Mouse (Mus musculus) neural tube, embryonic 13.5 days (tissue): ENCODE measurements around the gene Inip. TPM values are rescaled to one million over a fixed set of nuclear protein-coding genes. Genes with fewer than 3 reads are reported as not detected.

Experiments used
- ATAC-seq: fragments of 200-750 bp; cut with Nextera tagmentation; 2 replicates; pipeline ENCODE4 v1.8.0; 2017; ENCODE audit warnings: low read depth, mild to moderate bottlenecking, moderate TSS enrichment, moderate library complexity
- H3K27ac ChIP-seq: fragments of 300-500 bp; sonication (generic); replicated peaks from 2 replicates; pipeline ENCODE4 v1.5.1; 2015; ENCODE audit warnings: moderate library complexity, mild to moderate bottlenecking, inconsistent platforms
- H3K27me3 ChIP-seq: fragments of 300-500 bp; sonication (generic); 2 replicates; pipeline ENCODE4 v1.6.1; 2015; ENCODE audit warnings: mild to moderate bottlenecking, inconsistent platforms
- H3K36me3 ChIP-seq: fragments of 300-500 bp; sonication (generic); 2 replicates; pipeline ENCODE4 v1.6.1; 2015; ENCODE audit warnings: mild to moderate bottlenecking, inconsistent platforms
- H3K4me1 ChIP-seq: fragments of 300-500 bp; sonication (generic); replicated peaks from 2 replicates; pipeline ENCODE4 v1.6.1; 2015; ENCODE audit warnings: inconsistent platforms
- H3K4me2 ChIP-seq: fragments of 300-500 bp; sonication (generic); 2 replicates; pipeline ENCODE4 v1.6.1; 2015; ENCODE audit warnings: inconsistent platforms, mild to moderate bottlenecking, moderate library complexity
- H3K4me3 ChIP-seq: fragments of 300-500 bp; sonication (generic); 2 replicates; pipeline ENCODE4 v1.5.1; 2015; ENCODE audit warnings: mild to moderate bottlenecking, inconsistent platforms
- H3K9ac ChIP-seq: fragments of 300-500 bp; sonication (generic); 2 replicates; pipeline ENCODE4 v1.6.1; 2015; ENCODE audit warnings: moderate library complexity, mild to moderate bottlenecking, inconsistent platforms
- H3K9me3 ChIP-seq: fragments of 300-500 bp; sonication (generic); 2 replicates; pipeline ENCODE4 v1.6.1; 2016; ENCODE audit warnings: inconsistent platforms
- WGBS: fragments of 180-500 bp; shearing (Covaris S2); methylation state at CpG from one replicate; pipeline ENCODE4 v1.1.7; 2015; 5-methylcytosine and 5-hydroxymethylcytosine counted together
- polyA plus RNA-seq: library from polyadenylated mRNA; unstranded; fragments of >200 nt; fragmentation: Nextera tagmentation; extraction: Ambion mirVana; gene quantifications from 2 replicates; pipeline ENCODE4 v1.2.1, GENCODE M21; 2015

Gene Inip
- polyA plus RNA-seq = 60.3 and 67.3 TPM in 2 replicates

GRCm38 (mm10) chr4:59801489-59801888 is at the start of gene Inip:
TSS of gene Inip (minus strand) at chr4:59801589.
- Histone ChIP-seq H3K27ac (no peak within 1 kb of the TSS), H3K4me1 (peaks cover 7% of the 10 kb centered on the region), H3K9me3 (no peaks in the 10 kb centered on the region), H3K36me3 (no peaks in the 10 kb centered on the region), H3K9ac (no peak within 1 kb of the TSS), H3K27me3 (no peaks in the 10 kb centered on the region), H3K4me3 (no peak within 1 kb of the TSS), H3K4me2 (no peak within 1 kb of the TSS)
- no peak for ATAC-seq

- Histone ChIP-seq H3K9me3 (peaks cover 5% of the 10 kb centered on the region; the same call in 1 of the 2 replicates), H3K9ac (no peak overlapping the region), H3K4me1 (peaks cover 16% of the 10 kb centered on the region; the same call in 1 of the 2 replicates), H3K27ac (no peak overlapping the region), H3K27me3 (no peaks in the 10 kb centered on the region), H3K4me2 (no peak overlapping the region), H3K4me3 (no peak overlapping the region), H3K36me3 (peaks cover 12% of the 10 kb centered on the region; the same call in 1 of the 2 replicates)
- ATAC-seq = no peak
- 76% methylated on average over 2 of the region's 2 CpGs for WGBS
Measured at GRCm38 (mm10) chr4:59850181-59850580, 48.8 kb upstream of the Inip start.

- peaks cover 5% of the 10 kb centered on the region; the same call in 1 of the 2 replicates for H3K9me3 ChIP-seq
- H3K27me3 ChIP-seq = no peaks in the 10 kb centered on the region
- no peak for ATAC-seq
- H3K4me3 ChIP-seq = no peak overlapping the region
- peaks cover 12% of the 10 kb centered on the region; the same call in 1 of the 2 replicates for H3K36me3 ChIP-seq
- peaks cover 17% of the 10 kb centered on the region for H3K4me1 ChIP-seq
- no peak overlapping the region for H3K9ac ChIP-seq
- no peak overlapping the region for H3K27ac ChIP-seq
- H3K4me2 ChIP-seq = no peak overlapping the region
- WGBS = 87% methylated on average over 5 of the region's 5 CpGs
Measured at GRCm38 (mm10) chr4:59847447-59847846, 46.1 kb upstream of the Inip start.

DNA sequence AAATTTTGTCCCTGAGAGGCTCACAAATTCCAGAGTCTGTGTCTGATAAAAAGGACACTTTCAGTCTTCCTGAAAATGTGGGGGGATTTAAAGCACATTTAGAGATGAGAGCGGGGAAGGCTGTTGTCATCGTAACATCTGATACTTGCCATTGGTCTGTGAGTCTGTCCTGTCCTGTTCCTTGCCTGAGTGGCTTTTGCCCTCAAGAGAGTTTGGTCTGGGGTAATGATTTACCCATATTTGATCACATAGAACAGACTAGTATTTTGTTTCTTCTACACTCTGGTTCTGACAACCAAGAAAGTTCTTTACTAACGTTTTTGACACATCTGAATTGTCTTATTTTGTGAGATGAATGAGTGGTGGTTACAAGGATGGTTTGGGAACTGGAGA is 43.9 kb upstream of the Inip start:
- H3K27me3 ChIP-seq = no peaks in the 10 kb centered on the region
- H3K4me2 ChIP-seq = no peak overlapping the region
- no peak for ATAC-seq
- no peaks in the 10 kb centered on the region for H3K9me3 ChIP-seq
- H3K4me1 ChIP-seq = peaks cover 13% of the 10 kb centered on the region
- 89% methylated on average over 3 of the region's 3 CpGs for WGBS
- H3K36me3 ChIP-seq = peaks cover 12% of the 10 kb centered on the region; the same call in 1 of the 2 replicates
- H3K9ac ChIP-seq = no peak overlapping the region
- no peak overlapping the region for H3K4me3 ChIP-seq
- no peak overlapping the region for H3K27ac ChIP-seq

- no peaks in the 10 kb centered on the region for H3K27me3 ChIP-seq
- WGBS = 89% methylated on average over 15 of the region's 15 CpGs
- H3K36me3 ChIP-seq = peaks cover 12% of the 10 kb centered on the region; the same call in 1 of the 2 replicates
- no peak overlapping the region for H3K4me2 ChIP-seq
- no peak overlapping the region for H3K9ac ChIP-seq
- no peak overlapping the region for H3K27ac ChIP-seq
- H3K9me3 ChIP-seq = no peaks in the 10 kb centered on the region
- no peak for ATAC-seq
- H3K4me3 ChIP-seq = no peak overlapping the region
- peaks cover 9% of the 10 kb centered on the region for H3K4me1 ChIP-seq
Measured at GRCm38 (mm10) chr4:59844460-59845244, 43.3 kb upstream of the Inip start.

- Histone ChIP-seq H3K36me3 (0 out of 2 replicates have a peak, but pooled peaks cover 9% of the 10 kb centered on the region), H3K9me3 (no peaks in the 10 kb centered on the region), H3K4me3 (no peak overlapping the region), H3K4me1 (peaks cover 16% of the 10 kb centered on the region), H3K27me3 (no peaks in the 10 kb centered on the region), H3K9ac (no peak overlapping the region), H3K4me2 (no peak overlapping the region), H3K27ac (no peak overlapping the region)
- 82% methylated on average over 7 of the region's 7 CpGs for WGBS
- no peak for ATAC-seq
Measured at GRCm38 (mm10) chr4:59837659-59838058, 36.3 kb upstream of the Inip start.

DNA sequence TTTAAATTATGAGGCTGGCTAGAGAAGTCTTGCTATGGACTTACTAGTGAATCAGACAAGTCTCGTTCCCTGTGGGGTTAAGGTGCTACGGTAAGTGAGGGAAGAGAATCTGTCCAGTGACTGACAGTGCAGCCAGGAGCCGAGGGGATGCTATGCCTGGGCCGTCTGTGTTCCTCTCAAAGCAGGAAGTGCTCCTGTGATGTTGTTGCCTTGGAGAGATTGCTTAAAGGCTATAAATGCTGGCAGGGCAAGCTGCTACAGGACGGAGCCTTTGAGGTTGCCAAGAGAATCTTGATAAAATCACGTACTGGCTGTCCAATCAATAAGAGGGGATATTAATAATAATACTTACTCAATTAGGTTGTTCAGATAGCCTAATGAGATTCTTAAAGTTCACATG is 31.4 kb upstream of the Inip start:
- no peak overlapping the region for H3K4me2 ChIP-seq
- no peaks in the 10 kb centered on the region for H3K4me1 ChIP-seq
- 0 out of 2 replicates have a peak, but pooled peaks cover 9% of the 10 kb centered on the region for H3K36me3 ChIP-seq
- no peaks in the 10 kb centered on the region for H3K27me3 ChIP-seq
- WGBS = 72% methylated on average over 6 of the region's 6 CpGs
- H3K27ac ChIP-seq = no peak overlapping the region
- no peaks in the 10 kb centered on the region for H3K9me3 ChIP-seq
- no peak for ATAC-seq
- no peak overlapping the region for H3K9ac ChIP-seq
- no peak overlapping the region for H3K4me3 ChIP-seq

- no peak overlapping the region for H3K27ac ChIP-seq
- WGBS = 85% methylated on average over 5 of the region's 5 CpGs
Measured at GRCm38 (mm10) chr4:59831038-59831437, 29.6 kb upstream of the Inip start.

DNA sequence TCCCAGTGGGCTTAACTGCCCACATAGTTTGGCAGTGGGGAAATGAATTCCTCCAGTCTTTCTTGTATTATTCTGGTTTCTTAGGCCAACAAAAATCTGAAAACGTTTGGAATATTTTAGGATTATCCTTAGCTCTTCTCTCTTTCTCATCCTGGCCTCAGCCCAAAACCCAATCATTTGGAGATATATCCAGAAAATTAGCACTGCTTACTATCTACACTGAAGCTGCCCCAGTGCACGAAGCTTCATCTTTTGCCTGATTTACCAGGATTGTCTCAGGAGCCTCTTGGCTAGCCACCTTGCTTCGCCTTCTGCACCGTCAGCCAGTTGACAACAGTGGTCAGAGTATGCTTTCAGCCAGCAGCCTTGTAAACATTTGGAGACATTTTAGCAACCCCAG is 27.7 kb upstream of the Inip start:
- WGBS = 89% methylated on average over 4 of the region's 4 CpGs
- H3K9ac ChIP-seq = no peak overlapping the region
- H3K4me2 ChIP-seq = no peak overlapping the region
- H3K9me3 ChIP-seq = no peaks in the 10 kb centered on the region
- H3K27ac ChIP-seq = no peak overlapping the region
- no peaks in the 10 kb centered on the region for H3K27me3 ChIP-seq
- peaks cover 3% of the 10 kb centered on the region; the same call in 1 of the 2 replicates for H3K4me1 ChIP-seq
- no peaks in the 10 kb centered on the region for H3K36me3 ChIP-seq
- H3K4me3 ChIP-seq = no peak overlapping the region
- ATAC-seq = no peak

More at GRCm38 (mm10) chr4:59831038-59831437, 29.6 kb upstream of the Inip start:
- no peak overlapping the region for H3K4me3 ChIP-seq
- 0 out of 2 replicates have a peak, but pooled peaks cover 9% of the 10 kb centered on the region for H3K36me3 ChIP-seq
- no peaks in the 10 kb centered on the region for H3K9me3 ChIP-seq
- ATAC-seq = no peak
- no peaks in the 10 kb centered on the region for H3K27me3 ChIP-seq
- no peak overlapping the region for H3K9ac ChIP-seq
- H3K4me2 ChIP-seq = no peak overlapping the region
- H3K4me1 ChIP-seq = no peaks in the 10 kb centered on the region; the same call in 1 of the 2 replicates

DNA sequence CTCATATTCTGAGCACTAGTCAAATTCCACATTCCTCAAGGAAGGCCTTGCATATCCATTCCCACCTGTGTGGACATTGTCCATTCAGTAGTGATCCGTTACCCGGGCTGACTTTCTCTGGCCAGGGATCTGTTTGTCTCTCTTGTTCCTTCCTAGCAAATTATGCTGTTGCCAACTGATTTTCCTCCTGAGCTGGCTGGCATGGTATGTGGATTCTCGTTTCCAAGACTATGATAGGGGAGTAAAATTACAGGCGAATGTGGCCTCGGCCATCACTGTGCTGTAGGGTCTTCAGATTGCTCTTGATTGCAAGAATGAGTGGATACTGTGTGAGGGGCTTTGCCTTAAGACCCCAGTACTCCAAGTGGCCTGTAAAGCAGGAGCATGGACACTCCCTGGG is 25.0 kb upstream of the Inip start:
- Histone ChIP-seq H3K4me3 (no peak overlapping the region), H3K36me3 (no peaks in the 10 kb centered on the region), H3K9me3 (no peaks in the 10 kb centered on the region), H3K4me1 (peaks cover 8% of the 10 kb centered on the region; the same call in 1 of the 2 replicates), H3K27ac (no peak overlapping the region), H3K9ac (no peak overlapping the region), H3K27me3 (no peaks in the 10 kb centered on the region), H3K4me2 (no peak overlapping the region)
- no peak for ATAC-seq
- 89% methylated on average over 5 of the region's 5 CpGs for WGBS

GRCm38 (mm10) chr4:59825634-59826033 is 24.2 kb upstream of the Inip start:
- WGBS = 69% methylated on average over 6 of the region's 6 CpGs
- Histone ChIP-seq H3K4me1 (peaks cover 8% of the 10 kb centered on the region; the same call in 1 of the 2 replicates), H3K4me3 (no peak overlapping the region), H3K36me3 (no peaks in the 10 kb centered on the region), H3K27me3 (no peaks in the 10 kb centered on the region), H3K4me2 (no peak overlapping the region), H3K9ac (no peak overlapping the region), H3K27ac (no peak overlapping the region), H3K9me3 (no peaks in the 10 kb centered on the region)
- no peak for ATAC-seq

DNA sequence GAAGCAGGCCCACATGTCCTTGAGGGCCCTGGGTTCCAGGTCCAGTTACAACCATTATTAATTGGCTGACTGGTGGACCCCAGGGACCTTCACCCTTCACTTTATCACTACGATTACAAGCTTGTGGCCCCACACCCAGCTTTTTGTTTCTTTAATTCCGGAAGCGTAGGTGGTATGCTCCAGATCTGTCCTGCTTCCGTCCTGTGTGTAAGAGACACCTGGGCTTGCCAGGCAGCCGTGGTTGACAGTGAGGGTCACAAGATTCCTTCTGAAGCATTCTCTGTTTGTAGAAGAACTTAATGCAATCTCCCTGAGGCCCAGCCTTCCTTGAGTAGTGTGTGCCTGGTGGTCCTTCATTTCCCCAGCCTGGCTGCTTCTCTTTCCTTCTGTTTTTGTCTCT is 23.5 kb upstream of the Inip start:
- WGBS = 95% methylated on average over 5 of the region's 5 CpGs
- ATAC-seq = no peak
- H3K27me3 ChIP-seq = no peaks in the 10 kb centered on the region
- H3K9ac ChIP-seq = no peak overlapping the region
- peaks cover 15% of the 10 kb centered on the region for H3K4me1 ChIP-seq
- no peak overlapping the region for H3K4me2 ChIP-seq
- no peak overlapping the region for H3K4me3 ChIP-seq
- H3K27ac ChIP-seq = no peak overlapping the region
- no peaks in the 10 kb centered on the region for H3K9me3 ChIP-seq
- no peaks in the 10 kb centered on the region for H3K36me3 ChIP-seq
